Comparison of ENCODE assay signal across 31 mouse cellular contexts in the genomic region with DNA sequence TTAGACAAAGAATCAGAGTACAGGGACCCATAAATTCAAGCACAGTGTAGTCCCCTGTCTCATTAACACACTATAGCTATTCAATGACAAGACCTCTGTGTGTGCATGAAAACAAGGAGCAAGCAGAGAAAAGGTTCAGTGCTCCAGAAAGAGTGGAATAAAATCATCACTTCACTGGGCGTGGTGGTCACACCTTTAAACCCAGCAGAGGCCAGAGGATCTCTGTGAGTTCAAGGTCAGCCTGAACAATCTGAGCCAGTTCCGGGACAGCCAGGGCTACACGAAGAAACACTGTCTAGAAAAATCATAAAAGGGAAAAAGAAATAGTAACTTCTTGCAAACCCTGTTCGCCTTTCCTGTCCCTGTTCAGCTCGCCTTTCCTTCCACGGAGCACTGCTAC. TPM values are rescaled to one million over a fixed set of nuclear protein-coding genes. Genes with fewer than 3 reads are reported as not detected.
A peak's percentile ranks its signal among the peaks of the same experiment; 100 is the strongest.
DNase-seq lines count a peak whose midpoint lies in the region; ATAC-seq and TF ChIP-seq lines count a peak whose summit lies in the region.
"Had no signal": no experiment of that assay in that cellular context is flagged by ENCODE, and none has a peak within 500 bp of the region (broad histone marks: within the 10 kb centered on the region; RNA-seq: fewer than 3 reads in every experiment).

No protein-coding gene starts in this region.

- TF ChIP-seq EP300 in liver, embryonic 14.5 days (IDR thresholded peaks at IDR 0.05; ENCODE audit: low read depth), result no peak

- no peaks in the 10 kb centered on the region for H3K9me3 ChIP-seq in liver, embryonic 12.5 days (replicated peaks)
- H3K9me3 ChIP-seq in liver, embryonic 11.5 days (ENCODE audit: control insufficient read depth, low read length), result no peaks in the 10 kb centered on the region
- H3K9me3 ChIP-seq in liver, embryonic 14.5 days (ENCODE audit: control insufficient read depth, low read length), result no peaks in the 10 kb centered on the region
- no peaks in the 10 kb centered on the region for H3K9me3 ChIP-seq in forebrain, postnatal 0 days (ENCODE audit: low read length)
- H3K9me3 ChIP-seq: embryonic facial prominence, embryonic 10.5 days; embryonic facial prominence, embryonic 15.5 days; forebrain, embryonic 15.5 days; heart, embryonic 13.5 days; limb, embryonic 12.5 days; megakaryocyte, embryonic 14.5 days; midbrain, embryonic 12.5 days; neural tube, embryonic 12.5 days had no signal

- H3K27ac ChIP-seq in liver, embryonic 12.5 days, result peak overlapping the region; percentile 55; the same call in 1 of the 2 replicates
- H3K27ac ChIP-seq in liver, embryonic 11.5 days (ENCODE audit: low read depth, low read length), result no peak overlapping the region
- H3K27ac ChIP-seq in liver, embryonic 14.5 days, result peak overlapping the region; percentile 5; the same call in 1 of the 2 replicates
- no peak overlapping the region for H3K27ac ChIP-seq in forebrain, postnatal 0 days (ENCODE audit: low read depth, low read length)
- H3K27ac ChIP-seq: embryonic facial prominence, embryonic 10.5 days; embryonic facial prominence, embryonic 15.5 days; forebrain, embryonic 15.5 days; gastrocnemius, adult 2 months; heart, embryonic 13.5 days; midbrain, embryonic 12.5 days; neural tube, embryonic 12.5 days had no signal

- no peak overlapping the region for H3K4me3 ChIP-seq in liver, embryonic 12.5 days
- H3K4me3 ChIP-seq in liver, embryonic 11.5 days (ENCODE audit: low read depth, low read length), result no peak overlapping the region
- no peak overlapping the region for H3K4me3 ChIP-seq in liver, embryonic 14.5 days (ENCODE audit: insufficient read depth in 1 of 2, low read depth in 2 of 2, low read length in 2 of 2)
- H3K4me3 ChIP-seq in forebrain, postnatal 0 days (ENCODE audit: low read depth, low read length), result no peak overlapping the region
- H3K4me3 ChIP-seq: embryonic facial prominence, embryonic 10.5 days; embryonic facial prominence, embryonic 15.5 days; forebrain, embryonic 15.5 days; gastrocnemius, adult 2 months; heart, embryonic 13.5 days; limb, embryonic 12.5 days; megakaryocyte, embryonic 14.5 days; midbrain, embryonic 12.5 days; myocyte; neural tube, embryonic 12.5 days had no signal

- no peak for TF ChIP-seq CTCF in liver, embryonic 14.5 days (IDR thresholded peaks at IDR 0.05; ENCODE audit: low read depth)
- no peak for TF ChIP-seq CTCF in forebrain, postnatal 0 days (IDR thresholded peaks at IDR 0.05; ENCODE audit: low read depth)

- ATAC-seq in liver, embryonic 12.5 days, result no peak
- ATAC-seq in liver, embryonic 11.5 days (replicated peaks; ENCODE audit: low FRiP score), result no peak
- ATAC-seq in liver, embryonic 14.5 days (ENCODE audit: insufficient read depth), result no peak
- no peak for ATAC-seq in forebrain, postnatal 0 days
- ATAC-seq: activated CD4-positive, CD25-positive, alpha-beta regulatory T cell, adult 4 months; forebrain, embryonic 15.5 days; hindbrain, embryonic 16.5 days; lung, postnatal 0 days had no signal

- no peaks in the 10 kb centered on the region for H3K27me3 ChIP-seq in liver, embryonic 12.5 days (replicated peaks)
- H3K27me3 ChIP-seq in liver, embryonic 11.5 days (replicated peaks; ENCODE audit: control insufficient read depth, insufficient read depth, low read length), result no peaks in the 10 kb centered on the region
- no peaks in the 10 kb centered on the region for H3K27me3 ChIP-seq in liver, embryonic 14.5 days (ENCODE audit: control insufficient read depth, insufficient read depth, low read length)
- H3K27me3 ChIP-seq in forebrain, postnatal 0 days (ENCODE audit: insufficient read depth, low read length), result no peaks in the 10 kb centered on the region
- H3K27me3 ChIP-seq: embryonic facial prominence, embryonic 15.5 days; forebrain, embryonic 15.5 days; heart, embryonic 13.5 days; limb, embryonic 12.5 days; megakaryocyte, embryonic 14.5 days; midbrain, embryonic 12.5 days; neural tube, embryonic 12.5 days had no signal

- peaks cover 73% of the 10 kb centered on the region for H3K36me3 ChIP-seq in liver, embryonic 12.5 days
- H3K36me3 ChIP-seq in liver, embryonic 11.5 days (ENCODE audit: control insufficient read depth, insufficient read depth, low read length), result peaks cover 4% of the 10 kb centered on the region; the same call in 1 of the 2 replicates
- peaks cover 40% of the 10 kb centered on the region for H3K36me3 ChIP-seq in liver, embryonic 14.5 days (replicated peaks; ENCODE audit: control insufficient read depth, insufficient read depth, low read depth)
- no peaks in the 10 kb centered on the region for H3K36me3 ChIP-seq in forebrain, postnatal 0 days (ENCODE audit: insufficient read depth)
- H3K36me3 ChIP-seq: forebrain, embryonic 15.5 days; midbrain, embryonic 12.5 days; neural tube, embryonic 12.5 days had no signal

- DNase-seq in liver, embryonic 11.5 days (ENCODE audit: low spot score), result no peak
- peak; percentile 46 for DNase-seq in ZHBTc4 (ENCODE audit: low read depth, low spot score)
- DNase-seq in liver, embryonic 14.5 days (ENCODE audit: low read depth in 3 of 3, low spot score in 3 of 3), result no peak
- no peak for DNase-seq in forebrain, postnatal 0 days
- no peak for DNase-seq in adrenal gland, adult 18-20 months (ENCODE audit: low spot score in 2 of 2)
- DNase-seq in right cerebral cortex, postnatal 36 days (ENCODE audit: low spot score in 2 of 2), result no peak
- DNase-seq: adrenal gland, postnatal 10 days; cerebellum, adult 8-10 months; cerebellum, postnatal 25 days; gastrocnemius, adult 2 months; heart, postnatal 10 days; kidney, adult 9 months; kidney, postnatal 25 days; lung, adult 18-20 months; lung, postnatal 4 days; thymus, postnatal 4 days had no signal

- H3K4me1 ChIP-seq in liver, embryonic 12.5 days, result peaks cover 73% of the 10 kb centered on the region
- H3K4me1 ChIP-seq in liver, embryonic 11.5 days (replicated peaks; ENCODE audit: control insufficient read depth, insufficient read depth, low read length), result peaks cover 46% of the 10 kb centered on the region
- H3K4me1 ChIP-seq in liver, embryonic 14.5 days (replicated peaks; ENCODE audit: control insufficient read depth in 2 of 2, insufficient read depth in 2 of 2, low read length in 1 of 2), result peaks cover 32 to 33% of the 10 kb centered on the region in 2 experiments
- 0 out of 2 replicates have a peak, but pooled peaks cover 5% of the 10 kb centered on the region for H3K4me1 ChIP-seq in forebrain, postnatal 0 days (ENCODE audit: insufficient read depth)

- 78% methylated on average over 6 of the region's 6 CpGs for WGBS in liver, embryonic 12.5 days (ENCODE audit: insufficient replicate concordance)
- 81% methylated on average over 6 of the region's 6 CpGs for whole genome bisulfite sequencing in liver, embryonic 11.5 days
- WGBS in liver, embryonic 14.5 days (ENCODE audit: insufficient replicate concordance), result 86% methylated on average over 6 of the region's 6 CpGs
- WGBS in forebrain, postnatal 0 days, result 92% methylated on average over 6 of the region's 6 CpGs

- no peak overlapping the region for H3K9ac ChIP-seq in liver, embryonic 12.5 days
- H3K9ac ChIP-seq in liver, embryonic 11.5 days (ENCODE audit: low read depth, low read length), result no peak overlapping the region
- no peak overlapping the region; the same call in 1 of the 2 replicates for H3K9ac ChIP-seq in liver, embryonic 14.5 days (replicated peaks)
- H3K9ac ChIP-seq in forebrain, postnatal 0 days, result no peak overlapping the region
- H3K9ac ChIP-seq: embryonic facial prominence, embryonic 15.5 days; forebrain, embryonic 15.5 days; limb, embryonic 12.5 days; midbrain, embryonic 12.5 days; neural tube, embryonic 12.5 days had no signal

- peak overlapping the region; percentile 66; the same call in 1 of the 2 replicates for H3K4me2 ChIP-seq in liver, embryonic 12.5 days
- H3K4me2 ChIP-seq in liver, embryonic 11.5 days, result no peak overlapping the region
- H3K4me2 ChIP-seq in liver, embryonic 14.5 days (ENCODE audit: low read depth), result peak overlapping the region; percentile 74
- H3K4me2 ChIP-seq in forebrain, postnatal 0 days (ENCODE audit: low read depth), result no peak overlapping the region
- H3K4me2 ChIP-seq: embryonic facial prominence, embryonic 15.5 days; forebrain, embryonic 15.5 days; heart, embryonic 13.5 days; limb, embryonic 12.5 days; midbrain, embryonic 12.5 days; neural tube, embryonic 12.5 days had no signal

RNA-seq across cellular contexts. Expression of gene Pml, which starts 5.9 kb away (rescaled TPM):
- 24.4 and 26.5 TPM in 2 replicates for polyA plus RNA-seq in liver, embryonic 12.5 days (2016; fragmentation: Nextera tagmentation; extraction: Ambion mirVana)
- 28.3 and 33.2 TPM in 2 replicates for polyA plus RNA-seq in liver, embryonic 11.5 days (2014; fragmentation: Nextera tagmentation; extraction: Ambion mirVana)
- 16.7 and 17.6 TPM in 2 replicates for polyA plus RNA-seq in liver, embryonic 14.5 days (2012; rRNA removed)
- 17.1 and 19.3 TPM in 2 replicates for polyA plus RNA-seq in liver, embryonic 14.5 days (2014; fragmentation: Nextera tagmentation; extraction: Ambion mirVana)
- 3.4 and 4.8 TPM in 2 replicates for total RNA-seq in forebrain, postnatal 0 days (2014; rRNA removed)
- polyA plus RNA-seq in forebrain, postnatal 0 days (2015; fragmentation: Nextera tagmentation; extraction: Ambion mirVana), result 2.6 and 3.7 TPM in 2 replicates
- total RNA-seq in adrenal gland, adult 18-20 months (2021), result 10 to 100 TPM; 16.1 to 17.9 TPM

RNA-seq across cellular contexts. Expression of gene Stoml1, which starts 9.3 kb away (rescaled TPM):
- polyA plus RNA-seq in liver, embryonic 12.5 days (2016; fragmentation: Nextera tagmentation; extraction: Ambion mirVana), result 6.5 and 6.6 TPM in 2 replicates
- polyA plus RNA-seq in liver, embryonic 11.5 days (2014; fragmentation: Nextera tagmentation; extraction: Ambion mirVana), result 9.7 and 12.9 TPM in 2 replicates
- polyA plus RNA-seq in liver, embryonic 14.5 days (2012; rRNA removed), result 4.1 and 4.8 TPM in 2 replicates
- 2.5 and 3.8 TPM in 2 replicates for polyA plus RNA-seq in liver, embryonic 14.5 days (2014; fragmentation: Nextera tagmentation; extraction: Ambion mirVana)
- 148 and 149 TPM in 2 replicates for total RNA-seq in forebrain, postnatal 0 days (2014; rRNA removed)
- polyA plus RNA-seq in forebrain, postnatal 0 days (2015; fragmentation: Nextera tagmentation; extraction: Ambion mirVana), result 142 and 144 TPM in 2 replicates
- total RNA-seq in adrenal gland, adult 18-20 months (2021), result 10 to 100 TPM; 13.3 to 15.0 TPM

RNA-seq across cellular contexts. Expression of gene Islr2, which starts 39.6 kb away (rescaled TPM):
- polyA plus RNA-seq in liver, embryonic 12.5 days (2016; fragmentation: Nextera tagmentation; extraction: Ambion mirVana), result 0.07 TPM in 1 of 2 replicates, not detected in the other
- polyA plus RNA-seq in liver, embryonic 11.5 days (2014; fragmentation: Nextera tagmentation; extraction: Ambion mirVana), result 0.43 TPM in 1 of 2 replicates, not detected in the other
- 0.03 and 0.35 TPM in 2 replicates for polyA plus RNA-seq in liver, embryonic 14.5 days (2012; rRNA removed)
- not detected in 2 replicates for polyA plus RNA-seq in liver, embryonic 14.5 days (2014; fragmentation: Nextera tagmentation; extraction: Ambion mirVana)
- 612 and 779 TPM in 2 replicates for total RNA-seq in forebrain, postnatal 0 days (2014; rRNA removed)
- 54.0 and 58.3 TPM in 2 replicates for polyA plus RNA-seq in forebrain, postnatal 0 days (2015; fragmentation: Nextera tagmentation; extraction: Ambion mirVana)
- 1 to 10 TPM; 1.2 to 2.6 TPM for total RNA-seq in adrenal gland, adult 18-20 months (2021)
- polyA plus RNA-seq: activated CD4-positive, CD25-positive, alpha-beta regulatory T cell, adult 4 months; lung, postnatal 0 days; thymus, postnatal 0 days had no signal

RNA-seq across cellular contexts. Expression of gene Islr, which starts 39.6 kb away (rescaled TPM):
- 4.9 and 5.9 TPM in 2 replicates for polyA plus RNA-seq in liver, embryonic 12.5 days (2016; fragmentation: Nextera tagmentation; extraction: Ambion mirVana)
- polyA plus RNA-seq in liver, embryonic 11.5 days (2014; fragmentation: Nextera tagmentation; extraction: Ambion mirVana), result 7.7 and 8.5 TPM in 2 replicates
- 3.3 and 3.6 TPM in 2 replicates for polyA plus RNA-seq in liver, embryonic 14.5 days (2012; rRNA removed)
- polyA plus RNA-seq in liver, embryonic 14.5 days (2014; fragmentation: Nextera tagmentation; extraction: Ambion mirVana), result 1.1 and 1.7 TPM in 2 replicates
- total RNA-seq in forebrain, postnatal 0 days (2014; rRNA removed), result 31.0 and 45.8 TPM in 2 replicates
- polyA plus RNA-seq in forebrain, postnatal 0 days (2015; fragmentation: Nextera tagmentation; extraction: Ambion mirVana), result 27.4 and 32.2 TPM in 2 replicates
- total RNA-seq in adrenal gland, adult 18-20 months (2021), result 10 to 100 TPM; 22.4 to 33.0 TPM
- total RNA-seq: MEL had no signal

Comparison
In these comparisons a context has a peak if more than half of its experiments do, and no peak if none do; other contexts are left out.
1. H3K27ac ChIP-seq: peak in liver, embryonic 12.5 days (single experiment) and liver, embryonic 14.5 days (single experiment); none in liver, embryonic 11.5 days (single experiment) and forebrain, postnatal 0 days (single experiment).
2. H3K4me2 ChIP-seq: peak in liver, embryonic 12.5 days (single experiment) and liver, embryonic 14.5 days (single experiment); none in liver, embryonic 11.5 days (single experiment) and forebrain, postnatal 0 days (single experiment).
3. RNA of gene Stoml1, which starts 9.3 kb away (polyA plus RNA-seq): 142 to 144 TPM in forebrain, postnatal 0 days; 9.7 to 12.9 TPM in liver, embryonic 11.5 days, 6.5 to 6.6 TPM in liver, embryonic 12.5 days and 2.5 to 4.8 TPM in liver, embryonic 14.5 days; every median in the first group is over 10 times any median in the second.
4. RNA of gene Islr2, which starts 39.6 kb away (polyA plus RNA-seq): 54.0 to 58.3 TPM in forebrain, postnatal 0 days; 0.43 TPM in liver, embryonic 11.5 days, 0.07 TPM in liver, embryonic 12.5 days and 0.03 to 0.35 TPM in liver, embryonic 14.5 days; every median in the first group is over 10 times any median in the second.